Mouse (Mus musculus) limb, embryonic 10.5 days (tissue): ENCODE measurements at regions not wholly inside any gene's neighbourhood (a gene's known extent, or its start where the extent isn't known, plus 50 kb on each side); places are given as distances from the start of the nearest gene placed in this dataset.

Experiments used
- DNase-seq: peaks from one replicate; pipeline ENCODE4 v3.0.0-alpha.2; 2017; ENCODE audit warnings: low spot score
- H3K27ac ChIP-seq: fragments of 300-500 bp; sonication (generic); 2 replicates; pipeline ENCODE4 v1.5.1; 2016; ENCODE audit warnings: mild to moderate bottlenecking
- H3K27me3 ChIP-seq: fragments of 300-500 bp; sonication (generic); 2 replicates; pipeline ENCODE4 v1.6.1; 2016; ENCODE audit warnings: low read depth, mild to moderate bottlenecking; ENCODE audit not compliant: poor library complexity, severe bottlenecking
- H3K36me3 ChIP-seq: fragments of 300-500 bp; sonication (generic); 2 replicates; pipeline ENCODE4 v1.6.1; 2016; ENCODE audit warnings: mild to moderate bottlenecking, moderate library complexity
- H3K4me1 ChIP-seq: fragments of 300-500 bp; sonication (generic); 2 replicates; pipeline ENCODE4 v1.6.1; 2016
- H3K4me3 ChIP-seq: fragments of 300-500 bp; sonication (generic); 2 replicates; pipeline ENCODE4 v1.5.1; 2016; ENCODE audit warnings: mild to moderate bottlenecking, moderate library complexity
- H3K9me3 ChIP-seq: fragments of 300-500 bp; sonication (generic); replicated peaks from 2 replicates; pipeline ENCODE4 v1.6.1; 2016; ENCODE audit warnings: mild to moderate bottlenecking
- WGBS: fragments of 180-500 bp; shearing (Covaris S2); methylation state at CpG from one replicate; pipeline ENCODE4 v1.1.7; 2016; 5-methylcytosine and 5-hydroxymethylcytosine counted together

- no peak for DNase-seq
- peaks cover 11% of the 10 kb centered on the region for H3K4me1 ChIP-seq
- H3K9me3 ChIP-seq: no peaks in the 10 kb centered on the region
- peak overlapping the region; percentile 63 for H3K4me3 ChIP-seq
- peaks cover 31% of the 10 kb centered on the region for H3K27me3 ChIP-seq
- 12% methylated on average over 9 of the region's 9 CpGs for WGBS
- H3K36me3 ChIP-seq: no peaks in the 10 kb centered on the region
- H3K27ac ChIP-seq: no peak overlapping the region
Observed at GRCm38 (mm10) chr6:71012436-71012822, 56.1 kb downstream of the Foxi3 start.

- Histone ChIP-seq H3K27ac (peak overlapping the region; percentile 71), H3K4me1 (peaks cover 11% of the 10 kb centered on the region), H3K9me3 (no peaks in the 10 kb centered on the region), H3K4me3 (peak overlapping the region; percentile 63), H3K36me3 (no peaks in the 10 kb centered on the region), H3K27me3 (peaks cover 31% of the 10 kb centered on the region)
- peak; percentile 79 for DNase-seq
- under 1% methylated on average over 38 of the region's 38 CpGs for WGBS
Observed at GRCm38 (mm10) chr6:71012823-71013461, 56.6 kb downstream of the Foxi3 start.

DNA sequence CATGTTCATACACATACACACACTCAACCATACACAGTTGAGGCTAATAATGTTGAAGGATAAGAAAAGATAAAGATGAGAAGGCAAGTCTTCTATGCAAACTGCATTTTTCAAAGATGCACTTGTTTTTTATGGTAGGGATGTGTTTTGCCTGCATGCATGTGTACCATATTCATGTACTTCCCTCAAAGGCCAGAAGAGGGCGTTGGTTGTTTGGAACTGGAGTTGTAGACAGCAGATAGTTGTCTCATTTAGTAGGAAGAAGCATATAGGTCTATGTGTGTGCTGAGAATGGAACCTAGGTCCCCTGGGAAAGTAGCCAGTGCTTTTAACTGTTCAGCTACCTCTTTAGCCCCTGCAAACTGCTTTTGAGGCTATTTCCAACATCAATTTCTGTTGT lies 60.1 kb downstream of the Foxi3 start:
- Histone ChIP-seq H3K9me3 (no peaks in the 10 kb centered on the region), H3K4me1 (peaks cover 13% of the 10 kb centered on the region), H3K27me3 (peaks cover 27% of the 10 kb centered on the region), H3K4me3 (no peak overlapping the region), H3K36me3 (no peaks in the 10 kb centered on the region), H3K27ac (no peak overlapping the region)
- no peak for DNase-seq
- WGBS: 5% methylated on average over 1 of the region's 1 CpGs

DNA sequence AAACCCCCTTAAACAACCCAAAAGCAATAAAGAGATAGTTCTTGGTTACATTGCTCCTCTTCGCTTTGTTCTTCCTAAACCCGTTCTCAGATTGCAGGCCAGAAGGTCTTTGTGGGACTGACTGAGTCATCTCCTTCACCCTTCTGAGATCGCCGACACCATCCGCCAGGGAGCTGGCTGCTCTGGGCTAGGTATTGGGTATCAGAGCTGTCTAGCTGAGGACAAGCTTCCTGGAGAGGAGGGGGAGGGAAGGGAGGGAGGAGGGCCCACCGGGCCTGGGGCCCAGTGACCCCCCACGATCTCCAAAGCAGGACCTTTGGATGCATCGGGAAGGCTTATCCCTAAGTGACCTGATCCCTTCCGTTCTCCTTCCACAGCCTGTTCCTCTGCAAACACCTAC lies 65.0 kb downstream of the Foxi3 start:
- H3K4me3 ChIP-seq: no peak overlapping the region
- WGBS: 14% methylated on average over 9 of the region's 9 CpGs
- H3K36me3 ChIP-seq: no peaks in the 10 kb centered on the region
- DNase-seq: no peak
- H3K27me3 ChIP-seq: no peaks in the 10 kb centered on the region; the same call in 1 of the 2 replicates
- H3K4me1 ChIP-seq: peaks cover 4% of the 10 kb centered on the region
- H3K27ac ChIP-seq: no peak overlapping the region
- H3K9me3 ChIP-seq: no peaks in the 10 kb centered on the region

- WGBS: 85% methylated on average over 4 of the region's 4 CpGs
- DNase-seq: no peak
- H3K9me3 ChIP-seq: no peaks in the 10 kb centered on the region
- H3K36me3 ChIP-seq: no peaks in the 10 kb centered on the region
- H3K27me3 ChIP-seq: no peaks in the 10 kb centered on the region; the same call in 1 of the 2 replicates
- no peak overlapping the region for H3K27ac ChIP-seq
- peaks cover 4% of the 10 kb centered on the region for H3K4me1 ChIP-seq
- H3K4me3 ChIP-seq: no peak overlapping the region
Observed at GRCm38 (mm10) chr6:71025472-71025871, 69.1 kb downstream of the Foxi3 start.

GRCm38 (mm10) chr6:71029663-71030062 lies 73.3 kb downstream of the Foxi3 start:
- Histone ChIP-seq H3K4me3 (no peak overlapping the region), H3K4me1 (no peaks in the 10 kb centered on the region), H3K27ac (no peak overlapping the region), H3K36me3 (no peaks in the 10 kb centered on the region), H3K9me3 (no peaks in the 10 kb centered on the region), H3K27me3 (no peaks in the 10 kb centered on the region)
- no peak for DNase-seq
- WGBS: 88% methylated on average over 6 of the region's 6 CpGs

DNA sequence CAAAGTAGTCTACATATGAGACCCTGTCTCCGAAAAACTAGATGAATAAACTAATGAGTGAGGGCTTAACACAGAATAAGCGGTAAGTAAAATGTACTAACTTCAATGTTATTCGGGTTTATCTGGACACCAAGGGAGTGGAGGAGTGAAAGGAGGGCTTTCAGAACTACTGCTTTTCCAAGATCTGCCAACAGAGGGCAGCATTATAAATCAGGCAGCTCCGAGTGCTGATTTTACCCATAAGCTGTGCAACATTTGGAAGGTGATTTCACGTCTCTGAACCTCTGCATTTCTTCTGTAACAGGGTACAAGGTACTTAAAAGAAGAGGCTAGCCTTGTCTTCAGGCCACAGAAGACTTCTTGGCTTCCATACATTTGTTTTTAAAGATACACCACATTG lies 74.2 kb downstream of the Foxi3 start:
- no peak overlapping the region for H3K27ac ChIP-seq
- H3K4me1 ChIP-seq: no peaks in the 10 kb centered on the region
- H3K36me3 ChIP-seq: no peaks in the 10 kb centered on the region
- H3K4me3 ChIP-seq: no peak overlapping the region
- no peaks in the 10 kb centered on the region for H3K9me3 ChIP-seq
- DNase-seq: no peak
- no peaks in the 10 kb centered on the region for H3K27me3 ChIP-seq
- 73% methylated on average over 5 of the region's 5 CpGs for WGBS

DNA sequence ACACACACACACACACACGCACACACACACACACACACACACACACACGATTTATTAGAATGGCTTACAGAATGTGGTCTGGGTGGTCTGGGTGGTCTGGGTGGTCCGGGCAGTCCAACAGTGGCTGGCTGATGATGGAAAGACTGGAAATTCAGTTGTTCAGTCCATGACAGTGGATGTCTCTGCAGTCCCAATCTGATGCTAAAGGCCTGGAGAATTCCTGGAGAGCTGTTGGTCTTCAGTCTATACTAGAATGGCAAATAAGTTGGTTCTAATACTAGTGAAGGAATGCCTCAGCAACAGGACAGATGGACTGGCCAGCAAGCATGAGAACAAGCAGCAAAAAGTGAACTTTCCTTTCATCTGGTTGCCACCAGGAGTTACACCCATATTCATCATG lies 87.9 kb downstream of the Foxi3 start:
- Histone ChIP-seq H3K27ac (no peak overlapping the region), H3K36me3 (no peaks in the 10 kb centered on the region), H3K4me1 (peaks cover 11% of the 10 kb centered on the region), H3K27me3 (peaks cover 16% of the 10 kb centered on the region), H3K9me3 (no peaks in the 10 kb centered on the region), H3K4me3 (no peak overlapping the region)
- DNase-seq: no peak
- 96% methylated on average over 3 of the region's 3 CpGs for WGBS

DNA sequence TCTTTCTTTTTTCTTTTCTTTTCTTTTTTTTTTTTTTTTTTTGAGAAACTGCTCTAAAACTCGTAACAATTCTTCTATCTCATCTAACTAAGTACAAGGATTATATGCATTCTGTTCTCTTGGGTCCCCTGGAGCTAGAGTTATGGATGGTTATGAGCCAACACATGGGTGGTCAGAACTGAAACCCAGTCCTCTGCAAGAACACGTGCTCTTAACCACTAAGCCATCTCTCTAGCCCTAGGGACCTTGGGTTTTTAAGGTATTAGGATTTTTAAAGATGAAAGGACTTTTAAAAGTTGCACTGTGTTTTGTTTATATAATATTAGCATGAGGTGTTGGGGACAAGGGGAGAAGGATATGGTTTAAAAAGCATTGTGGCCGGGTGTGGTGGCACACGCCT lies 88.9 kb downstream of the Foxi3 start:
- Histone ChIP-seq H3K36me3 (no peaks in the 10 kb centered on the region), H3K27ac (no peak overlapping the region), H3K9me3 (no peaks in the 10 kb centered on the region), H3K27me3 (peaks cover 26% of the 10 kb centered on the region), H3K4me3 (no peak overlapping the region), H3K4me1 (peaks cover 14% of the 10 kb centered on the region)
- DNase-seq: no peak
- 87% methylated on average over 4 of the region's 4 CpGs for WGBS

- Histone ChIP-seq H3K4me3 (peak overlapping the region; percentile 58), H3K27me3 (peaks cover 26% of the 10 kb centered on the region), H3K4me1 (peaks cover 21% of the 10 kb centered on the region), H3K27ac (peak overlapping the region; percentile 86), H3K36me3 (no peaks in the 10 kb centered on the region), H3K9me3 (no peaks in the 10 kb centered on the region)
- peak; percentile 77 for DNase-seq
- 2% methylated on average over 38 of the region's 38 CpGs for WGBS
Observed at GRCm38 (mm10) chr6:71048199-71049094, 92.1 kb downstream of the Foxi3 start.

DNA sequence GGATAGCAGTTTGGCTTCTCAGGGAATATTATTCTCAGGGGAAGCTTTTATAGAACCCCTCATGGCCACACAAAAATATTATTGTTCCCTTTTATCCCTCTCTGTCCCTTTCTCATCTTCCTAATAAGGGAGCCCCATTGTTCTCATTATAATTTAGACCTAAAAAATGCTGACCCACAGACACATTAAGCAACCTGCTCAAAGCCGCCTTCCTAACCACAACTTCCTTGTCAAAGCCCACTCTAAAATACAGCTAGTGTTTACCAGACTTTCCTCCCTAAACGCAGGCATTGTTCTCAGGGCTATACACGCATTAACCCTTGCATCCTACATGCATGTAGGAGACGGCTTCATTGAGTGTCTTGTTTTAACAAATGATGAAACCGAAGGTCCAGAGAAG lies 93.9 kb downstream of the Foxi3 start:
- Histone ChIP-seq H3K27ac (no peak overlapping the region), H3K9me3 (no peaks in the 10 kb centered on the region), H3K27me3 (peaks cover 26% of the 10 kb centered on the region), H3K4me1 (peaks cover 21% of the 10 kb centered on the region), H3K36me3 (no peaks in the 10 kb centered on the region), H3K4me3 (no peak overlapping the region)
- no peak for DNase-seq
- WGBS: 59% methylated on average over 5 of the region's 5 CpGs

GRCm38 (mm10) chr6:71050754-71051213 lies 93.5 kb downstream of the Thnsl2 start:
- WGBS: 4% methylated on average over 14 of the region's 14 CpGs
- Histone ChIP-seq H3K27me3 (peaks cover 26% of the 10 kb centered on the region), H3K36me3 (no peaks in the 10 kb centered on the region), H3K4me3 (no peak overlapping the region), H3K9me3 (no peaks in the 10 kb centered on the region), H3K27ac (no peak overlapping the region; the same call in 1 of the 2 replicates), H3K4me1 (peaks cover 21% of the 10 kb centered on the region)
- DNase-seq: no peak

- Histone ChIP-seq H3K27ac (no peak overlapping the region), H3K36me3 (no peaks in the 10 kb centered on the region), H3K4me3 (no peak overlapping the region), H3K4me1 (peaks cover 9% of the 10 kb centered on the region), H3K27me3 (no peaks in the 10 kb centered on the region), H3K9me3 (no peaks in the 10 kb centered on the region)
- 57% methylated on average over 6 of the region's 6 CpGs for WGBS
- no peak for DNase-seq
Observed at GRCm38 (mm10) chr6:71057209-71057858, 86.9 kb downstream of the Thnsl2 start.
